Mouse (Mus musculus) embryonic facial prominence, embryonic 10.5 days (tissue): ENCODE results near the gene Cfap43. TPM values are rescaled to one million over a fixed set of nuclear protein-coding genes. Genes with fewer than 3 reads are reported as not detected.
"Not testable (repeated sequence)": the region's sequence is repeated elsewhere in the genome, so short reads cannot be mapped to it uniquely, and the experiment has no call there.

Experiments used
- DNase-seq: peaks from one replicate; pipeline ENCODE4 v3.0.0-alpha.2; 2017; ENCODE audit warnings: low spot score
- H3K27ac ChIP-seq: fragments of 300-500 bp; sonication (generic); replicated peaks from 2 replicates; pipeline ENCODE4 v1.5.1; 2016; ENCODE audit warnings: mild to moderate bottlenecking
- H3K27me3 ChIP-seq: fragments of 300-500 bp; sonication (generic); replicated peaks from 2 replicates; pipeline ENCODE4 v1.6.1; 2016; ENCODE audit warnings: low read depth, mild to moderate bottlenecking; ENCODE audit not compliant: poor library complexity, severe bottlenecking
- H3K36me3 ChIP-seq: fragments of 300-500 bp; sonication (generic); replicated peaks from 2 replicates; pipeline ENCODE4 v1.6.1; 2016; ENCODE audit warnings: mild to moderate bottlenecking, moderate library complexity
- H3K4me1 ChIP-seq: fragments of 300-500 bp; sonication (generic); 2 replicates; pipeline ENCODE4 v1.6.1; 2016
- H3K4me3 ChIP-seq: fragments of 300-500 bp; sonication (generic); 2 replicates; pipeline ENCODE4 v1.5.1; 2016; ENCODE audit warnings: mild to moderate bottlenecking, moderate library complexity
- H3K9me3 ChIP-seq: fragments of 300-500 bp; sonication (generic); 2 replicates; pipeline ENCODE4 v1.6.1; 2016; ENCODE audit warnings: mild to moderate bottlenecking
- WGBS: fragments of 180-500 bp; shearing (Covaris S2); methylation state at CpG from one replicate; pipeline ENCODE4 v1.1.7; 2016; 5-methylcytosine and 5-hydroxymethylcytosine counted together
- polyA plus RNA-seq: library from polyadenylated mRNA; unstranded; fragments of >200 nt; fragmentation: Nextera tagmentation; extraction: Ambion mirVana; gene quantifications from 2 replicates; pipeline ENCODE4 v1.2.1, GENCODE M21; 2016

The Cfap43 gene
- polyA plus RNA-seq, 1 experiment from 2014 or later: 0.02 TPM

GRCm38 (mm10) chr19:47854796-47855783 is 64.0 kb downstream of the Cfap43 start, which contains the start of gene Gsto1:
Gsto1 (plus strand) TSS chr19:47854970.
- no peaks in the 10 kb centered on the region for H3K27me3 ChIP-seq
- peak within 1 kb of the TSS; percentile 88 for H3K4me3 ChIP-seq
- WGBS: under 1% methylated on average over 60 of the region's 60 CpGs
- peaks cover 28% of the 10 kb centered on the region for H3K36me3 ChIP-seq
- H3K9me3 ChIP-seq: no peaks in the 10 kb centered on the region
- DNase-seq: peak; percentile 93
- peaks cover 32% of the 10 kb centered on the region for H3K4me1 ChIP-seq
- H3K27ac ChIP-seq: peak within 1 kb of the TSS; percentile 91

- peaks cover 19% of the 10 kb centered on the region for H3K36me3 ChIP-seq
- H3K4me1 ChIP-seq: peaks cover 32% of the 10 kb centered on the region
- 15% methylated on average over 13 of the region's 13 CpGs for WGBS
- peak overlapping the region; percentile 88 for H3K4me3 ChIP-seq
- H3K27ac ChIP-seq: peak overlapping the region; percentile 91
- H3K9me3 ChIP-seq: no peaks in the 10 kb centered on the region
- no peaks in the 10 kb centered on the region for H3K27me3 ChIP-seq
- DNase-seq: peak; percentile 34
These were observed 64.9 kb downstream of the Cfap43 start for GRCm38 (mm10) chr19:47853951-47854795.

- no peak overlapping the region for H3K27ac ChIP-seq
These were observed 66.0 kb downstream of the Cfap43 start for GRCm38 (mm10) chr19:47853053-47853452.

GRCm38 (mm10) chr19:47852131-47852530 is 67.0 kb downstream of the Cfap43 start:
- H3K36me3 ChIP-seq, H3K9me3 ChIP-seq, H3K4me3 ChIP-seq, H3K27ac ChIP-seq, H3K27me3 ChIP-seq, DNase-seq: not testable (repeated sequence)
- WGBS: 93% methylated on average over 3 of the region's 3 CpGs
- peaks cover 32% of the 10 kb centered on the region for H3K4me1 ChIP-seq

More at GRCm38 (mm10) chr19:47853053-47853452, 66.0 kb downstream of the Cfap43 start:
- Histone ChIP-seq H3K27me3 (no peaks in the 10 kb centered on the region), H3K4me1 (peaks cover 32% of the 10 kb centered on the region), H3K9me3 (no peaks in the 10 kb centered on the region), H3K36me3 (peaks cover 8% of the 10 kb centered on the region; the same call in 1 of the 2 replicates), H3K4me3 (no peak overlapping the region)
- 89% methylated on average over 3 of the region's 3 CpGs for WGBS
- no peak for DNase-seq

- Histone ChIP-seq H3K4me3 (no peak overlapping the region), H3K36me3 (no peaks in the 10 kb centered on the region), H3K27ac (no peak overlapping the region), H3K9me3 (no peaks in the 10 kb centered on the region), H3K27me3 (no peaks in the 10 kb centered on the region), H3K4me1 (peaks cover 14% of the 10 kb centered on the region)
- no peak for DNase-seq
- WGBS: 86% methylated on average over 3 of the region's 3 CpGs
These were observed 69.4 kb downstream of the Cfap43 start for GRCm38 (mm10) chr19:47849735-47850134.

GRCm38 (mm10) chr19:47841234-47841633 is 77.9 kb downstream of the Cfap43 start:
- H3K4me3 ChIP-seq, H3K27ac ChIP-seq, H3K36me3 ChIP-seq, DNase-seq, H3K9me3 ChIP-seq: not testable (repeated sequence)
- 85% methylated on average over 15 of the region's 15 CpGs for WGBS
- Histone ChIP-seq H3K4me1 (peaks cover 11% of the 10 kb centered on the region), H3K27me3 (peaks cover 25% of the 10 kb centered on the region)

- WGBS: 1% methylated on average over 6 of the region's 6 CpGs
- H3K9me3 ChIP-seq: no peaks in the 10 kb centered on the region
- no peaks in the 10 kb centered on the region for H3K36me3 ChIP-seq
- DNase-seq: no peak
- H3K4me3 ChIP-seq: peak overlapping the region; percentile 63
- H3K27me3 ChIP-seq: peaks cover 35% of the 10 kb centered on the region
- H3K27ac ChIP-seq: no peak overlapping the region
- H3K4me1 ChIP-seq: peaks cover 11% of the 10 kb centered on the region
These were observed 81.6 kb downstream of the Cfap43 start for GRCm38 (mm10) chr19:47837527-47837901.

- Histone ChIP-seq H3K4me1 (peaks cover 11% of the 10 kb centered on the region), H3K4me3 (peak overlapping the region; percentile 63), H3K9me3 (no peaks in the 10 kb centered on the region), H3K27ac (peak overlapping the region; percentile 55), H3K36me3 (no peaks in the 10 kb centered on the region), H3K27me3 (peaks cover 35% of the 10 kb centered on the region)
- peak; percentile 92 for DNase-seq
- WGBS: 2% methylated on average over 49 of the region's 49 CpGs
These were observed 82.2 kb downstream of the Cfap43 start for GRCm38 (mm10) chr19:47836701-47837526.

- peaks cover 11% of the 10 kb centered on the region for H3K4me1 ChIP-seq
- H3K27me3 ChIP-seq: peaks cover 35% of the 10 kb centered on the region
- H3K27ac ChIP-seq: no peak overlapping the region
- no peaks in the 10 kb centered on the region for H3K36me3 ChIP-seq
- no peaks in the 10 kb centered on the region for H3K9me3 ChIP-seq
- DNase-seq: no peak
- no peak overlapping the region for H3K4me3 ChIP-seq
- WGBS: 91% methylated on average over 7 of the region's 7 CpGs
These were observed 83.3 kb downstream of the Cfap43 start for GRCm38 (mm10) chr19:47835776-47836175.

GRCm38 (mm10) chr19:47834614-47835013 is 84.5 kb downstream of the Cfap43 start:
- Histone ChIP-seq H3K4me3 (no peak overlapping the region), H3K27me3 (peaks cover 35% of the 10 kb centered on the region), H3K4me1 (peaks cover 11% of the 10 kb centered on the region), H3K9me3 (no peaks in the 10 kb centered on the region), H3K27ac (no peak overlapping the region), H3K36me3 (no peaks in the 10 kb centered on the region)
- 93% methylated on average over 5 of the region's 5 CpGs for WGBS
- DNase-seq: no peak

GRCm38 (mm10) chr19:47832316-47832715 is 86.8 kb downstream of the Cfap43 start:
- no peak overlapping the region for H3K4me3 ChIP-seq
- WGBS: 85% methylated on average over 16 of the region's 16 CpGs
- H3K9me3 ChIP-seq: no peaks in the 10 kb centered on the region
- H3K36me3 ChIP-seq: no peaks in the 10 kb centered on the region
- H3K4me1 ChIP-seq: peaks cover 7% of the 10 kb centered on the region
- H3K27ac ChIP-seq: no peak overlapping the region
- no peak for DNase-seq
- H3K27me3 ChIP-seq: peaks cover 20% of the 10 kb centered on the region

- Histone ChIP-seq H3K4me1 (no peaks in the 10 kb centered on the region), H3K9me3 (no peaks in the 10 kb centered on the region), H3K27ac (no peak overlapping the region), H3K36me3 (no peaks in the 10 kb centered on the region), H3K27me3 (peaks cover 8% of the 10 kb centered on the region), H3K4me3 (no peak overlapping the region)
- WGBS: 95% methylated on average over 8 of the region's 8 CpGs
- DNase-seq: no peak
These were observed 88.0 kb downstream of the Cfap43 start for GRCm38 (mm10) chr19:47831111-47831510.
